Mouse (Mus musculus): ENCODE measurements at regions not wholly inside any gene's neighbourhood (a gene's known extent, or its start where the extent isn't known, plus 50 kb on each side); places are given as distances from the start of the nearest gene placed in this dataset.

DNA sequence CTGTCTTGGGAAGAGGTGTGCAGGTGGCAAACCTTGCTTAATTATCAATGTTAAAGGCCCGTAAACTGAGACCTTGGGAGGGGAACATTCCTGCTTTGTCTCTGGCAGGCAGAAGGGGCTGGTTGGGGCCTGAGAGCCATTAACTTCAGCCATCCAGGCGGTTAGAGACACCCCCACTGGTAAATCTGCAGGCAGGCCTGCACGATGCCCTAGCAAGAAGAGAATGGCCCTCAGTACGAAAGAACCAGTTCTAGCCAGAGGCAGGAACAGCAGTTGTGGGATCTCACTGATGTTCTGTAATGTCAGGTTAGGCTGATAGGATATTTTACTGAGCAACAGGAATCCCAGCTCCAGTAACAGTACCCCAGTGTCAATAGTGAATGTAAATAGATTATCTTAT, 70.5 kb downstream of the Apip start:
- CTCF ChIA-PET: no interaction called here
- POLR2A ChIA-PET: no interaction called here

DNA sequence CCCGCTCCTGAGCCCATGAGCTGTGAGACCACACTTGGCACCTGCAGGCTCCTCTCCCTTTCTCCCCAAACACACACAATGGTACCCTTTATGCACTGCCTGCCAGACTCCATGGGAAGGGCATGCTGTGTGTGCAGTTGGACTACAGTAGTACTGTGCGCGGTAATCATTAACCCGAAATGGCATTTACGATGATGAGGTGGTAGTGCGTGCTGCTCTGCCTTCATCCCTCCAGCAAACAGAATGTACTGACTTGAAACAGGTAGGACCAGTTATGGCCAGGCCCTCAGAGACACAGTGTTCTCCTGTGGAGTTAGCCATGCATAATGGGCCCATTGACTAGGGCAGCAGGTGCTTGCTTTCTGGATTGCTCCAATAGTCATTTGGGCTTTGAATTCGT, 70.9 kb downstream of the Apip start:
- ChIA-PET CTCF (no interaction called here), POLR2A (no interaction called here)

DNA sequence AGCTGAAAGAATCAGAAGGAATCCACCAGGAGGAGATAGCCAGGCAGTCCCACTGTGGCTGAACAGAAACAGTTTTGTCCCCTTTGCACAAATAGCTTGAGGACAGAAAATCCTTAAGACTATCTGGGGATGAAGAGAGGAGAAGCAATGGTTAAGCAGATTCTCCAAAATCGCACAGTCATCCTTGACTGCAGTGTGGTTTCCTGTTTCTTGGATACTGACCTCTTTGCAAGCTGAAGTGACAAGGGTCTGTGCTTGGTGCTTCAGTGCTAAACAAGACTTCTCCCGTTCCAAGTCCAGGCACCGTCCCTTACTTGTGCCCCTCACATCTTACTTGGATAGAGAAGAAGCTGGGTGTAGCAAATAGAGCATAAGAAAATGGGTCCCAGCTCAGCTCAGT, 71.6 kb downstream of the Apip start:
- CTCF ChIA-PET: no interaction called here
- POLR2A ChIA-PET: no interaction called here

DNA sequence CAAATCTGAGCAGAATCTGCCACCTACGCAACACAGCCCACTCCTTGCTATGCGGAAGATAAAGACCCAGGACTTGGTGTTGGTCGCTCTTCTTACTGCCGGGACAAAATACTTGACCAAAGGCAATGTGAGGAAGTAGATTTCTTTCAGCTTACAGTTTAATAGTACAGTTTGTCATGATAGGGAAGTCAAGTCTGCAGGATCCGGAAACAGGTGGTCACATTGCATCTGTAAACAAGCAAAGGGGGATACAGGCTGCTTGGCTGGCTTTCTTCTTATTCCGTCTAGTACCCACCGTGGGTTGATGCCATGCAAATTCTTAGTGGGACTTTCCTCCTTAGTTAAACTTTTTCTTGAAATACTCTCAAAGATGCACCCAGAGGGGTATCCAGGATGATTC, 72.7 kb downstream of the Apip start:
- ChIA-PET CTCF (no interaction called here), POLR2A (no interaction called here)

DNA sequence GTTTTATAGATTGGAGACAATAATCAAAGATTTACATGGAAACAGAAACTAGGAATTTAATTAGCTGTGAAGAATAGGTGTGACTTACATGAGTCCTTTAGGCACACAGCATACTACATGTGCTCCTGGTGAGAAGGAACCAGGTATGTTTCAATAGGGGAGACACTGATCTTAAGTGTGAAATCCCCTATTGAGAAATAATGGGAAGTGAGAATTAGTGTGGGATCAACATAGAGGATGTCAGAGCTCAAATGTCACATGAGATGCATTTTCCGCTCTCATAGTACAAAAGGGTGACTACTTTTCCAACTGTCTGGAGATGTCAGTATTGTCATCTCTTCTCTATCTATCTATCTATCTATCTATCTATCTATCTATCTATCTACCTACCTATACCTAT, 79.8 kb downstream of the Apip start:
- CTCF ChIA-PET: no interaction called here
- POLR2A ChIA-PET: no interaction called here

DNA sequence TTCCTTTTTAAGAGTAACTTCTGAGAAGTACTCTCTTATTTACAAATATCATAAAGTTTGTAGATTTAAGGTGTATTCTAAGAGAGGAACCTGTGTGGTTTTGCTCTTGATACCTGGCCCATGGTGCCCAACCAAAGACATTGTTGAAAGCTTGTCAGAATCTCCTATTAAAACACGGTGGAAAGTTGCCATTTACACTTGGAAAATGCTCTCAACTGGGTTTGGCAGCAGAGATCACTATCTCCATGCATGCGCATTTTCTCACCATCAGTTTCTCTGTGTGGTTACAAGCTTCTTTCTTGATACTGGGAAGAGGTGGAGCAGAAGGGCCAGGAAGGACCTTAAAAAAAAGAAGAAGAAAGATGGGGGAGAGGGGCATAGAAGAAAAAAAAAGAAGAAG, 94.3 kb downstream of the Apip start:
- ChIA-PET CTCF (interaction anchor here in 1 of 4 experiments (0.7 kb wide), 1 partner anchor 468 kb away, joined by 3 read pairs; no protein-coding TSS in a partner anchor), POLR2A (interaction anchor here in 2 of 4 experiments (0.7 kb wide), 2 partner anchors 267 to 491 kb away, joined by 3 read pairs; no protein-coding TSS in a partner anchor)

DNA sequence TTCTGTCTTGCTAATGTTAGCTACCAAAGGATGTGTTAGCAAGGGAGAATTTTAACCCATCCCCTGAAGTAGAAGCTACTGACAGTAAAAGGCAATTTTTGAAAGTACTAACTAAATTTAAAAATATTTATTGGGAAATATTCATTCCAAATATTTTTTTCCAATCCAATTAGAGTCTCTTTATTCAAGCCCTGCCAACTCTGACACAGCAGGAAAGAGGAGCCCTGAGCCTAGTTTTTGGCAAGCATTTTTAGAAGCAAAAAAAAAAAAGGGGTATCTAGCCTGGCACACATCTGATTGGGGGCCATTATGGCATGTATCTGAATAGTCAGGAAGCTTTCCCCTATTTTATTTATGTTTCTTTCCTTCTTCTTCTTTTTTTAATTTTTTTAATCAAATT, 94.8 kb downstream of the Apip start:
- ChIA-PET CTCF (interaction anchor here in 1 of 4 experiments (0.7 kb wide), 1 partner anchor 469 kb away, joined by 3 read pairs; no protein-coding TSS in a partner anchor), POLR2A (interaction anchor here in 2 of 4 experiments (0.7 kb wide), 3 partner anchors 174 to 492 kb away, joined by 3 read pairs; no protein-coding TSS in a partner anchor)

DNA sequence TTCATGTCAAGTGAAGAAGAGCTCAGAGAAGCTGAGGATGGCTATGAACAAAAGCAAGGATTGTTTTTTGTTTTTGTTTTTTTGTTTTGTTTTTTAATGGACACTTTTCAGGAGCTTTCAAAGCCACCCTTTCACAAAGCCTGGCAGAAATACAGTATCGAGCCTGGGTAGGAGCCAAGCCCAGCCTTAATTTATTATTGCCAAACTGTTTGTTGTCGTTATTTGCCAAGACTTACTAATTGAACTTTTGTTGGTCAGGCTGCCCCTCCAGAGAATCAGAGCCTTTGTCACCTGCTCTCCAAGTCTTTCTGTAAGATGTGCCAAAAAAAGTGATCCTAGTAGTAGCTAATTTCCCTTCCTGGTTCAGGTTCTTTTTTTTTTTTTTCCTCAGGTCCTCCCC, 103.9 kb downstream of the Apip start:
- POLR2A ChIA-PET: no interaction called here
- CTCF ChIA-PET: no interaction called here

DNA sequence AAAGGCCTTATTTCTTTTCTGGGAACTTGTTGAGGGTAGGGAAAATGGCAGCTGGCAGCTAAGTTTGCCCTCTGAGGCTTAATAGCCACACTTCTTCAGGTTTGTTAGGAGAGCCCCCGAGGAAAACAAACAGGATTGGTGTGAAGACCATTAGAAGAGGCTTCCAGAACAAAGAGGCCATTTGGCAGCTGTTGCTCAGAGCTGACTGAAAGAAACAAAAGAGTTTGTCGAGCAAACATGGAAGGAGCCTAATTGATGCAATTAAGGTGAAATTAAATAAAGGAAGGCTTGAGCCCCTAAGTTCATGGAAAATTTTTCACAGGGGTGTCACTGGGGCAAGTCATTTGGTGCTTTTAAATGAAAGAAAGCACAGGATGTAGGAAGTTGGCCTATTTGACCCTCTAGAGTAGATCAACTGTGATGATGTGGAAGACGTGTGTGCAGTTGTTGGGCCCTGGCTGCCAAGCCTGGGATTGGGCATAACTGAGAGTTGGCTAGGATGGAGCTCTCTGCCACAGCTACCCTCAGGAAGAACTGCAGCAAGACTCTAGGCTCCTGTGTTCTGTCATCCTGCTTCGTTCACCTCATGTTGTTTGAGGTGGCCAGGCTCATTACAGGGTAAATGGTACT, 106.9 kb downstream of the Apip start:
- CTCF ChIA-PET: interaction anchor here in 1 of 4 experiments (0.5 kb wide), 1 partner anchor 277 kb away, joined by 3 read pairs; no protein-coding TSS in a partner anchor
- POLR2A ChIA-PET: no interaction called here

DNA sequence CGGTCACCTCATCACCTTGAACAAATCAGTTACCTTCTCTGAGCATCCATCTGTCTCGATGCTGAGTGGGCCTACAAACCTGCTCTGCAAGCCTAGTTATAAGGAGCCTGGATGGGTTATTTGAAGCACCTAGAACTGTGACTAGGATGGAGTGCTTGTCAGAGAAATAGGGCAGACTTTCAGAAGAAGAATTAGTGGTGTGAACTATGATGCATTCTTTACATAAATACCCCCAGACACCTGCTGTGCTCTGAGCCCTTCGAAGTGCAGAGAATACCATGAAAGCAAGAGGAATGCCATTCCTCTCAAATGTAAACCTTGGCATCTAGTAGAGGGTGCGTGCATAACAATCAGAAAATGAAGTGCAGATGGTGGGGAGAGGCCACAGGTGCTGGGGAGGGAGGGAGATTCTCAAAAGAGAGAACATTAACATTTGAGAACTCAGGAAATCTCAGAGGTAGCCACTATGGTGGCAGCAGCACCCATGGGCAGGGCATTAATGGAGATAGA, 113.3 kb downstream of the Apip start:
- POLR2A ChIA-PET: no interaction called here
- CTCF ChIA-PET: no interaction called here

DNA sequence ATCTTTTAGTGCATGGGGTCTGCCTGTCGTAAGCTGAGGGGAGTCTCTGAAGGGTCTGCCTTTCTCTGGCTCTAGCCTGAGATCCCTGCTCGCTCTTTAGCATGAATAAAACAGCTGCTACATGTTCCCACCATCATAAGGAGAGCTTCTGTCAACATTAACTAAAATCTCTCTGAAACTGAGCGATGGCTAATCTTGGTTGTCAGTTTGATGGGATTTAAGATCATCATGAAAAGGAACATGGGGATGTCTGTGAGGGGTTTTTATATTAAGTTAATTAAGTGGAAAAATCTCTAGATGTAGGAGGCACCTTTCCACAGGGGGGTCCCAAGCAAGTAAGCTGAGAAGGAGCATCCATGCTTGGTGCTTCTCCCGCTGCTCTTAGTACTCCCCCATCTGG, 110.5 kb downstream of the Ehf start:
- CTCF ChIA-PET: no interaction called here
- POLR2A ChIA-PET: interaction anchor here in 1 of 4 experiments (0.5 kb wide), 1 partner anchor 264 kb away, joined by 4 read pairs; no protein-coding TSS in a partner anchor

DNA sequence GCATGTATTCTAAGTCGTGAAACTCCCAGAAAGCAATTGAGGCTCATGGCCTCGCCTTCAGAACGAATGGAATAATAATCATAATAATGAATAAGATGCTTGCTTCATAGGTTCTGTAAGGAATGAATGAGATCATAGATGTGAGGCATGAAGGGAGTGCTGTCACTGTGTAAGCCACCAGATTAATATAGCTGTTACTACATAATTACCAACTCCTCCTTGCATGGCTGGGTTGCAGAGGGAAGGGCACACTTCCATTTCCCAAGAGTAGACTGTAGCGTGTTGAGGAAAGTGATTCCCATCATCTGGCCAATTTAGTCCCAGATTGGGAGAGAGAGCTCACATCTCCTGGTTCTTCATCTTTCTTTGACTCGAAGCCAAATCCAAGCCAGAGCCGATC, 102.8 kb downstream of the Ehf start:
- ChIA-PET CTCF (no interaction called here), POLR2A (no interaction called here)

DNA sequence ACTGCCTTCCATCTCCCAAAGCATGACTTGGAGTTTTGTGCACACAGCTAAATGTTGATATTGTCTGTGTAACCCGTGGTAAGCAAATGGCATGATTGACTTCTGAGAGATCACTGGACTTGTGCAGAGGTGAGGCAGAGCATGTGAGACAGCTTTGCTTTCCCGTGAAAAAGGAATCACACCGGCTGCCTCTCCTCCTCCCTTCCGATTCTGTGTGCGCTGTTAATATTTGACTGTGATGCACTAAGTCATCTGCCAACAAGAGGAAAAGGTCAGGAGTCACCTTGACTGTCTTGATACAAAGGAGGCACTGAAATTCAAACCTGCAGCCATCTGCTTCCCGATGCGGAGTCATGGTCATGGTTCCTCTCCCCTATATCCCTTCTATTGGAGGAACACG, 98.0 kb downstream of the Ehf start:
- ChIA-PET POLR2A (no interaction called here), CTCF (no interaction called here)

DNA sequence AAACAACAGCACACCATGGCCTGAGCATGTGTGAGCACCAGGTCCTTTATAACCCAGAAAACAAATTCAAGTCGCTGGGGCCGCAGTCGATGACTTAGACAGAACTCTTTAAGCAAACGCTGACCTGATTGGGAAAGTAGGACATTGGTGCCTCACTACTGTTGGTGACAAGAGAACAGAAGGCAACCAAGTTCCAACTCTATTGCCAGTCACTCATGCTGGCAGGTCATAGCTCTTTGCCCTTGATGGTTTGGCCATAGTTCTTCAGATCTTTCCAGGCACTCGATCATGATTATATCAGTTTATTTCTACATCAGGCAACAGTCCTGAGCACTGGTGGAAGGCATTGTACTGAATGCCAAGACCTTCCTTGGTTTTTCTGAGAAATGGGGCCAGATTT, 94.7 kb downstream of the Ehf start:
- ChIA-PET CTCF (no interaction called here), POLR2A (no interaction called here)

DNA sequence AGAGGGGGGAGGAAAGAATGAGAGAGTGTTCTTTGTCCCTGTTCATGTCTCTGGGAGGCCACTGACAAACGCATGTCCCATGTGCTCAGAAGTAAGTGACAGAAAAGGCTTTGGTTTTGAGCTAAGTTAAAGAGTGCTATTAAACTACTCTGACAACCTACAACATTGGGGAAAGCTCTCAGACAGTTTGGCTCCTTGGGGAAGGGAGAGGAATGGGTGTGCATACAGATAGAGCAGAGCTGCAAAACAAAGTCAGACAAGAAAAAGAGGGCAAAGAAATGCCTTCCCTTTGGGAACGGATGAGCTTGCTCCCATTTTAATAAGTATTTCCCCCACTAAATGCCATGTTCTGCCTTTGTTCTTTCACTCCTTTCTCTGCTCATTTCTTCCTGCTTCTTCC, 94.0 kb downstream of the Ehf start:
- ChIA-PET POLR2A (interaction anchor here in 1 of 4 experiments (0.6 kb wide), 1 partner anchor 10 kb away, joined by 4 read pairs; no protein-coding TSS in a partner anchor), CTCF (no interaction called here)

DNA sequence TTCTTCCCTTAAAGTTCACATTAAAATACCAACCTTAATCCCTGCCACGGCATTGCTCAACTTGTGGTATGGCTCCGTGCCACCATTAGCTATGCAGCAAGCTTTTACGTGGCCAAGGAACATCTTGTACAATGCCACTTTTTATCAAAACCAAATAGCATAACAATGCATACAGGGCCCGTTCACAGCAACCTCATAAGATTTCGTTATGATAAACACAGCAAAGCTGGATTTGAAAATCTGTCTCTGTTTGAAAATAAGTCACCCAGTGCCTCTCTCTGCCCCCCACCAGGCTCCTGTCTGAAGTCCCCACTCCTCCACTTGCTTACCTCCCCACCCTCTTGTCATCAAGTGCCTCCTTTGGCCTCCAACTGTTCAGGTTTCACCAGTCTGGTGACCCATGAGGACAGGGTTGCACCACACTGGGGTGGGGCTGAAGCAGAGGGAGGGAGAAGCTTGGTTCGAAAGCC, 93.5 kb downstream of the Ehf start:
- POLR2A ChIA-PET: no interaction called here
- CTCF ChIA-PET: interaction anchor here in 1 of 4 experiments (0.6 kb wide), 1 partner anchor 543 kb away, joined by 3 read pairs; no protein-coding TSS in a partner anchor

DNA sequence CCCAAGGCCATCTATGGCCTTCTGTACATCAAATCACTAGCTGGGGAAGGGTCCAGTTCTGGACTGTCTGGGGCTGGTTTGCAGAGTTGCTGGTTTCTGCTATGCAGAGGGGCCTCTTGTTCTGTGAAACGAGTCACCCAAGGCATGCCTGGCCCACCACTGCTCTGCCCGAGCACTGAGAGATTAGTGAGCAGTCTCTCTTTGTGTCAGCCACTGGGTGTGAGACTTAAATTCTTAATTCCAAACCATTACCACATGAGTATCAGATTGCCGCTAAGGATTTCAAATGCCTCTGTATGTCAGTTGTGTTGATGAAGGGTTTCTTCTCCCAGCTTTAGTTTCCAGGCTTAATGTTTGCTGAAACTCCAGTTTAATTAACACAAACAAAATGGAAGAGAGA, 91.9 kb downstream of the Ehf start:
- POLR2A ChIA-PET: no interaction called here
- CTCF ChIA-PET: no interaction called here

All from embryonic stem cell, embryonic (primary cell).